In genomic region chr14:27040451-27040850, GRCm38 (mm10) we compare ENCODE assay signal across 10 mouse cellular contexts. TPM values are rescaled to one million over a fixed set of nuclear protein-coding genes. Genes with fewer than 3 reads are reported as not detected.
DNase-seq lines count a peak whose midpoint lies in the region; ATAC-seq and TF ChIP-seq lines count a peak whose summit lies in the region.
"Had no signal": no experiment of that assay in that cellular context is flagged by ENCODE, and none has a peak within 500 bp of the region (broad histone marks: within the 10 kb centered on the region; RNA-seq: fewer than 3 reads in every experiment).

No protein-coding gene starts in this region.

- no peak overlapping the region for H3K9ac ChIP-seq in liver, embryonic 11.5 days (ENCODE audit: low read depth, low read length)
- peak overlapping the region; percentile 82 for H3K9ac ChIP-seq in forebrain, embryonic 11.5 days (ENCODE audit: low read length)
- H3K9ac ChIP-seq in intestine, postnatal 0 days (ENCODE audit: low read depth, low read length), result no peak overlapping the region
- no peak overlapping the region for H3K9ac ChIP-seq in neural tube, embryonic 13.5 days

- no peak for ATAC-seq in liver, embryonic 11.5 days (replicated peaks; ENCODE audit: low FRiP score)
- no peak for ATAC-seq in forebrain, embryonic 11.5 days (replicated peaks; ENCODE audit: low FRiP score)
- no peak for ATAC-seq in intestine, postnatal 0 days
- ATAC-seq in neural tube, embryonic 13.5 days (ENCODE audit: low read depth), result no peak

- H3K27me3 ChIP-seq in liver, embryonic 11.5 days (replicated peaks; ENCODE audit: control insufficient read depth, insufficient read depth, low read length), result peaks cover 45% of the 10 kb centered on the region
- no peaks in the 10 kb centered on the region; the same call in 1 of the 2 replicates for H3K27me3 ChIP-seq in forebrain, embryonic 11.5 days (ENCODE audit: control insufficient read depth, insufficient read depth, low read length)
- H3K27me3 ChIP-seq in intestine, postnatal 0 days (replicated peaks; ENCODE audit: control insufficient read depth, insufficient read depth, low read length), result no peaks in the 10 kb centered on the region
- peaks cover 25% of the 10 kb centered on the region for H3K27me3 ChIP-seq in neural tube, embryonic 13.5 days
- peaks cover 14% of the 10 kb centered on the region; the same call in 1 of the 2 replicates for H3K27me3 ChIP-seq in thymus, adult 2 months (ENCODE audit: control insufficient read depth, insufficient read depth, low read length)

- no peak for DNase-seq in liver, embryonic 11.5 days (ENCODE audit: low spot score)
- no peak for DNase-seq in liver
- no peak for DNase-seq in forebrain, embryonic 11.5 days (ENCODE audit: low spot score)
- DNase-seq in urinary bladder, postnatal 36 days (ENCODE audit: low spot score in 2 of 2), result no peak
- no peak for DNase-seq in thymus, adult 2 months
- DNase-seq in right cerebral cortex, postnatal 10 days (ENCODE audit: low spot score in 2 of 2), result no peak
- DNase-seq: spleen, adult 18-20 months had no signal

- no peaks in the 10 kb centered on the region for H3K9me3 ChIP-seq in liver, embryonic 11.5 days (ENCODE audit: control insufficient read depth, low read length)
- H3K9me3 ChIP-seq in forebrain, embryonic 11.5 days (ENCODE audit: control insufficient read depth, low read length), result no peaks in the 10 kb centered on the region
- H3K9me3 ChIP-seq in intestine, postnatal 0 days (ENCODE audit: control insufficient read depth), result no peaks in the 10 kb centered on the region
- H3K9me3 ChIP-seq in neural tube, embryonic 13.5 days, result no peaks in the 10 kb centered on the region

- H3K4me2 ChIP-seq in liver, embryonic 11.5 days, result peak overlapping the region; percentile 98
- H3K4me2 ChIP-seq in forebrain, embryonic 11.5 days (ENCODE audit: low read depth, low read length, severe bottlenecking), result peak overlapping the region; percentile 87
- H3K4me2 ChIP-seq in intestine, postnatal 0 days (replicated peaks; ENCODE audit: low read depth), result peak overlapping the region; percentile 91
- peak overlapping the region; percentile 97 for H3K4me2 ChIP-seq in neural tube, embryonic 13.5 days

- H3K36me3 ChIP-seq in liver, embryonic 11.5 days (ENCODE audit: control insufficient read depth, insufficient read depth, low read length), result no peaks in the 10 kb centered on the region
- no peaks in the 10 kb centered on the region for H3K36me3 ChIP-seq in forebrain, embryonic 11.5 days (ENCODE audit: control insufficient read depth, insufficient read depth, low read length)
- H3K36me3 ChIP-seq in intestine, postnatal 0 days (ENCODE audit: control insufficient read depth, insufficient read depth), result no peaks in the 10 kb centered on the region
- H3K36me3 ChIP-seq in neural tube, embryonic 13.5 days, result no peaks in the 10 kb centered on the region
- no peaks in the 10 kb centered on the region for H3K36me3 ChIP-seq in thymus, adult 2 months (ENCODE audit: control insufficient read depth, insufficient read depth, low read length)

- no peak for TF ChIP-seq CTCF in intestine, postnatal 0 days (IDR thresholded peaks at IDR 0.05; ENCODE audit: low read depth)
- no peak for TF ChIP-seq CTCF in thymus, adult 2 months (IDR thresholded peaks at IDR 0.05; ENCODE audit: borderline replicate concordance, control insufficient read depth, extremely low read depth, insufficient read depth, low read length, poor library complexity)

- H3K4me3 ChIP-seq in liver, embryonic 11.5 days (ENCODE audit: low read depth, low read length), result peak overlapping the region; percentile 76
- H3K4me3 ChIP-seq in forebrain, embryonic 11.5 days (ENCODE audit: low read depth, low read length), result peak overlapping the region; percentile 83
- peak overlapping the region; percentile 65 for H3K4me3 ChIP-seq in intestine, postnatal 0 days (ENCODE audit: low read depth, low read length)
- peak overlapping the region; percentile 67 for H3K4me3 ChIP-seq in neural tube, embryonic 13.5 days
- H3K4me3 ChIP-seq in thymus, adult 2 months (ENCODE audit: control insufficient read depth, insufficient read depth, low read length), result no peak overlapping the region

- peaks cover 16% of the 10 kb centered on the region for H3K4me1 ChIP-seq in liver, embryonic 11.5 days (replicated peaks; ENCODE audit: control insufficient read depth, insufficient read depth, low read length)
- peaks cover 15% of the 10 kb centered on the region for H3K4me1 ChIP-seq in forebrain, embryonic 11.5 days (replicated peaks; ENCODE audit: control insufficient read depth, insufficient read depth, low read length)
- H3K4me1 ChIP-seq in intestine, postnatal 0 days (replicated peaks; ENCODE audit: control insufficient read depth, insufficient read depth, low read length), result peaks cover 4% of the 10 kb centered on the region; the same call in 1 of the 2 replicates
- H3K4me1 ChIP-seq in neural tube, embryonic 13.5 days (replicated peaks), result peaks cover 47% of the 10 kb centered on the region
- H3K4me1 ChIP-seq in thymus, adult 2 months (replicated peaks; ENCODE audit: control insufficient read depth, insufficient read depth, low read length), result peaks cover 20% of the 10 kb centered on the region

- no peak for TF ChIP-seq POLR2A in thymus, adult 2 months (IDR thresholded peaks at IDR 0.05; ENCODE audit: control insufficient read depth, extremely low read depth, insufficient read depth, low read length, poor library complexity)

- H3K27ac ChIP-seq in liver, embryonic 11.5 days (ENCODE audit: low read depth, low read length), result no peak overlapping the region
- no peak overlapping the region for H3K27ac ChIP-seq in forebrain, embryonic 11.5 days (ENCODE audit: low read depth, low read length)
- no peak overlapping the region for H3K27ac ChIP-seq in intestine, postnatal 0 days (ENCODE audit: low read depth, low read length)
- H3K27ac ChIP-seq in neural tube, embryonic 13.5 days (replicated peaks), result no peak overlapping the region
- no peak overlapping the region for H3K27ac ChIP-seq in thymus, adult 2 months (ENCODE audit: control insufficient read depth, insufficient read depth, low read length)
- H3K27ac ChIP-seq: macrophage had no signal

- 15% methylated on average over 12 of the region's 12 CpGs for WGBS in liver, embryonic 11.5 days
- 8% methylated on average over 12 of the region's 12 CpGs for WGBS in forebrain, embryonic 11.5 days
- WGBS in intestine, postnatal 0 days, result 39% methylated on average over 12 of the region's 12 CpGs
- WGBS in neural tube, embryonic 13.5 days, result 7% methylated on average over 12 of the region's 12 CpGs
- WGBS in thymus, adult 2 months, result 53% methylated on average over 12 of the region's 12 CpGs

RNA-seq across cellular contexts. Expression of gene Il17rd, which starts 1.7 kb away (rescaled TPM):
- polyA plus RNA-seq in liver, embryonic 11.5 days (2014; fragmentation: Nextera tagmentation; extraction: Ambion mirVana), result 0.69 and 0.80 TPM in 2 replicates
- polyA plus RNA-seq in forebrain, embryonic 11.5 days (2014; fragmentation: Nextera tagmentation; extraction: Ambion mirVana), result 7.2 and 7.8 TPM in 2 replicates
- polyA plus RNA-seq in intestine, postnatal 0 days (2015; fragmentation: Nextera tagmentation; extraction: Ambion mirVana), result 0.73 and 0.86 TPM in 2 replicates
- polyA plus RNA-seq in neural tube, embryonic 13.5 days (2015; fragmentation: Nextera tagmentation; extraction: Ambion mirVana), result 2.0 and 2.1 TPM in 2 replicates
- polyA plus RNA-seq in thymus, adult 2 months (2012; rRNA removed), result 0.29 and 0.63 TPM in 2 replicates

RNA-seq across cellular contexts. Expression of gene Hesx1, which starts 46.2 kb away (rescaled TPM):
- 18.0 and 22.0 TPM in 2 replicates for polyA plus RNA-seq in liver, embryonic 11.5 days (2014; fragmentation: Nextera tagmentation; extraction: Ambion mirVana)
- 0.52 TPM in 1 of 2 replicates, not detected in the other for polyA plus RNA-seq in forebrain, embryonic 11.5 days (2014; fragmentation: Nextera tagmentation; extraction: Ambion mirVana)
- 0.26 and 0.35 TPM in 2 replicates for polyA plus RNA-seq in intestine, postnatal 0 days (2015; fragmentation: Nextera tagmentation; extraction: Ambion mirVana)
- polyA plus RNA-seq in neural tube, embryonic 13.5 days (2015; fragmentation: Nextera tagmentation; extraction: Ambion mirVana), result not detected in 2 replicates
- not detected in 2 replicates for polyA plus RNA-seq in thymus, adult 2 months (2012; rRNA removed)

Comparison
In these comparisons a context has a peak if more than half of its experiments do, and no peak if none do; other contexts are left out.
1. RNA of gene Hesx1, which starts 46.2 kb away (polyA plus RNA-seq): 18.0 to 22.0 TPM in liver, embryonic 11.5 days; 0.52 TPM in forebrain, embryonic 11.5 days, 0.26 to 0.35 TPM in intestine, postnatal 0 days, not detected in neural tube, embryonic 13.5 days and not detected in thymus, adult 2 months; every median in the first group is over 10 times any median in the second.
2. Peak in every context shown above with its lines, with median percentiles within 50 percentile points of each other: H3K4me2 ChIP-seq.